Mouse (Mus musculus) myocyte (in vitro differentiated cells): ENCODE measurements around the gene Ank3.

Experiments used
- CEBPB ChIP-seq: IDR thresholded peaks from 2 replicates; pipeline ENCODE4 v1.6.1; 2011; ENCODE audit warnings: mild to moderate bottlenecking, moderate library complexity; ENCODE audit not compliant: poor library complexity, insufficient read depth, severe bottlenecking
- E2F4 ChIP-seq: IDR thresholded peaks from one replicate; pipeline ENCODE4 v1.6.1; 2011; ENCODE audit warnings: mild to moderate bottlenecking, control low read depth, moderate library complexity; ENCODE audit not compliant: insufficient read depth
- MAX ChIP-seq: IDR thresholded peaks from one replicate; pipeline ENCODE4 v1.6.1; 2011; ENCODE audit warnings: low read depth, mild to moderate bottlenecking, control low read depth
- MYOD1 ChIP-seq, 3 experiments: IDR thresholded peaks; one replicate each; pipeline ENCODE4 v1.6.1; 2011; ENCODE audit warnings: control low read depth in 2 of 3, low read depth in 2 of 3, mild to moderate bottlenecking in 2 of 3, moderate library complexity in 1 of 3; ENCODE audit not compliant: insufficient read length in 2 of 3, control insufficient read depth in 1 of 3
- MYOG ChIP-seq, 3 experiments: IDR thresholded peaks; one replicate each; pipeline ENCODE4 v1.6.1; 2011; ENCODE audit warnings: control low read depth in 2 of 3, low read depth in 2 of 3, mild to moderate bottlenecking in 2 of 3; ENCODE audit not compliant: insufficient read length in 2 of 3, control insufficient read depth in 1 of 3, insufficient read depth in 1 of 3
- POLR2A ChIP-seq: IDR thresholded peaks from one replicate; pipeline ENCODE4 v1.6.1; 2011; ENCODE audit warnings: low read depth, mild to moderate bottlenecking, control low read depth, moderate library complexity; ENCODE audit not compliant: insufficient read length
- POLR2AphosphoS2 ChIP-seq: IDR thresholded peaks from one replicate; pipeline ENCODE4 v1.6.1; 2011; ENCODE audit warnings: low read depth, control low read depth; ENCODE audit not compliant: insufficient read length
- REST ChIP-seq: IDR thresholded peaks from one replicate; pipeline ENCODE4 v1.6.1; 2011; ENCODE audit warnings: mild to moderate bottlenecking, control low read depth, moderate library complexity; ENCODE audit not compliant: insufficient read depth, insufficient read length
- TCF12 ChIP-seq: IDR thresholded peaks from one replicate; pipeline ENCODE4 v1.6.1; 2011; ENCODE audit warnings: mild to moderate bottlenecking, control low read depth; ENCODE audit not compliant: poor library complexity, insufficient read depth, severe bottlenecking
- USF1 ChIP-seq: IDR thresholded peaks from one replicate; pipeline ENCODE4 v1.6.1; 2011; ENCODE audit warnings: low read depth, mild to moderate bottlenecking, control low read depth, moderate library complexity

DNA sequence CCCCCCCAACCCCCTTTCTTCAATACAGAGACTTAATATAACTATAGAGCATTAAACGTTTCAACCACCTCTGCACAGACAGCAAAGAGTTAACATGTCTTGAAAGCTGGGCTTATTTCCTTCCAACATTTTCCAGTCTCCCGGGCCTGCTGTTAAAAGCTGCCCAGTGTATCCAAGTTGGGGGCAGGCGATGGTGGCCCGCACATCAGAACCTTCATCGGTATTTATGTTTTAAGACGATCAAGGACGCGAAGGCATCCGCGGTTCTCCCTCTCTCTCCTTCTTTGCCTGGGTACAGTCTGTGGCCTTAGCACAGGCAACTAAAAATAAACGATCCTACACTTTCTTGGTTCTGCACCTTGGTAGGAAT is 46.7 kb upstream of the Ank3 start:
- no peak for TF ChIP-seq TCF12
- TF ChIP-seq POLR2A: no peak
- TF ChIP-seq USF1: no peak
- TF ChIP-seq CEBPB: no peak
- no peak for TF ChIP-seq POLR2AphosphoS2
- no peak for TF ChIP-seq E2F4
- no peak for TF ChIP-seq MAX
- no peak for TF ChIP-seq MYOG (IDR thresholded peaks at IDR 0.05; ENCODE audit: control insufficient read depth in 1 of 3, insufficient read depth in 1 of 3, insufficient read length in 2 of 3, low read depth in 2 of 3)
- TF ChIP-seq REST: no peak
- TF ChIP-seq MYOD1 (IDR thresholded peaks at IDR 0.05; ENCODE audit: control insufficient read depth in 1 of 3, insufficient read length in 2 of 3, low read depth in 2 of 3): no peak
